In genomic region chr12:74502791-74503190, GRCm38 (mm10) we compare ENCODE assay signal across 15 mouse cellular contexts.
DNase-seq lines count a peak whose midpoint lies in the region.
"Had no signal": no experiment of that assay in that cellular context is flagged by ENCODE, and none has a peak within 500 bp of the region (broad histone marks: within the 10 kb centered on the region; RNA-seq: fewer than 3 reads in every experiment).

No protein-coding gene starts in this region.

- peak; percentile 1 for DNase-seq in gastrocnemius, adult 18-20 months (ENCODE audit: low spot score)
- no peak for DNase-seq in gastrocnemius, postnatal 4 days (ENCODE audit: low spot score in 2 of 2)
- peak; percentile 90 for DNase-seq in heart, adult 11 months
- no peak for DNase-seq in heart, postnatal 36 days
- DNase-seq in heart, adult 9 months (ENCODE audit: low spot score in 2 of 2): peak; percentile 3 to 19
- DNase-seq in heart, postnatal 25 days (ENCODE audit: low spot score): no peak
- DNase-seq: adrenal gland, adult 8-10 months; adrenal gland, postnatal 14 days; adrenal gland, postnatal 36 days; B cell, adult 2 months; cerebellum, adult 11-12 months; cerebellum, adult 2 months; cerebellum, adult 9-10 months; cerebellum, postnatal 10 days; cerebellum, postnatal 25 days had no signal

- intact Hi-C loops in heart, postnatal 36 days (cut with DNase I): no loop called here
- intact Hi-C loops in heart, postnatal 25 days (cut with DNase I): no loop called here

Comparison
In these comparisons a context has a peak if more than half of its experiments do, and no peak if none do; other contexts are left out.
1. DNase-seq: peak in gastrocnemius, adult 18-20 months (single experiment), heart, adult 11 months (single experiment) and heart, adult 9 months (2 of 2); none in gastrocnemius, postnatal 4 days (0 of 2), heart, postnatal 36 days (0 of 2) and heart, postnatal 25 days (single experiment).